Mouse (Mus musculus): Measurements from ENCODE around the gene Unk.

Gene Unk

DNA sequence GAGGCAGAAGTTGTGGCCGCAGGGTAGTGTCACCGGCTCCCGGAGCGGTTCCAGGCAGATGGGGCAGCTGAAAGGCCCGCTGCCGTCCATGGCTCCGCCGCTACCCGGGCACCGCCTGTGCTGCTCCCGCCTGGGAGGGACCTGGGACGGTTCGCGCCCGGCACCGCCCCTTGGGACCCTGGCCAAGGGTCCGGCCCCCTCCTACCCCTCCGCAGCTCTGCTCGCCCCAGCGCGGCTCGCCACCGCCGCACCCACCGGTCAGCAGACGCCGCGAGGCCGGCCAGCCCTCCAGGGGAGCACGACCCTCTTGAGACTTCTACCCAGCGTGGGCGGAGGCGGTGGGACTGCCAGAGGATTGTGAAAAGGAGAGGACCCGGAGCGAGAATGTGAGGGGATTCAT is 80.0 kb downstream of the Unk start:
- no peak for DNase-seq

DNA sequence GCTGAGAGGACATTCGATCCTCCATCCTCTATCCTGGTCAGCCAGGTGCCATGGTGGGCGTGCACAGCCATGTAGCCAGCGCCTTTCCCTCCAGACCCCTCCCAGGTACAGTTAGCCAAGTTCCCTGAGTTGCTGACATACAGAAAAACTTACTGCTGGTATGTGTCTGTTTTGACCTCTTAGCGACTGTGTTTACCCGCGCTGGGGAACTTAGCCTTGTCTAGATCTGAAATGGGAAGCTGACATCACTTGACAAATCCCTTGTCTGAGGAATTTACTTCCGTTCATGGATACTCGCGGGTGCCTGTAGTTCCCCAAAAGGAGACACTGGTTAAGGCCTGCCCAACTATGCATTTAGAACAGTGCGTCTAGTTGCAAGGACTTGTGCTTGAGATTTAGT is 80.4 kb downstream of the Unk start:
- no peak for DNase-seq
